Mouse (Mus musculus) monocyte, adult 2 months (primary cell): ENCODE data around the gene Tmem39a.

Experiments
- DNase-seq, 2 experiments: peaks; one replicate each; pipeline ENCODE4 v3.0.0; 2022; ENCODE audit warnings: low spot score in 2 of 2, low read depth in 1 of 2

Gene Tmem39a

GRCm38 (mm10) chr16:38587572-38587971 lies 29.1 kb downstream of the Tmem39a start:
- no peak for DNase-seq

GRCm38 (mm10) chr16:38591506-38591905 lies 33.0 kb downstream of the Tmem39a start:
- DNase-seq: no peak

GRCm38 (mm10) chr16:38592026-38592678 lies 33.7 kb downstream of the Tmem39a start:
- no peak for DNase-seq

- DNase-seq: no peak
Observed at GRCm38 (mm10) chr16:38592946-38593345, 34.4 kb downstream of the Tmem39a start.

- no peak for DNase-seq
Observed at GRCm38 (mm10) chr16:38594435-38594834, 35.9 kb downstream of the Tmem39a start.

- DNase-seq: no peak
Observed at GRCm38 (mm10) chr16:38596099-38596498, 37.6 kb downstream of the Tmem39a start.

GRCm38 (mm10) chr16:38596651-38597050 lies 38.2 kb downstream of the Tmem39a start:
- no peak for DNase-seq

- no peak for DNase-seq
Observed at GRCm38 (mm10) chr16:38598986-38599680, 40.6 kb downstream of the Tmem39a start.

GRCm38 (mm10) chr16:38602989-38603804 lies 44.7 kb downstream of the Tmem39a start:
- no peak for DNase-seq

GRCm38 (mm10) chr16:38606509-38606908 lies 48.0 kb downstream of the Tmem39a start:
- no peak for DNase-seq

GRCm38 (mm10) chr16:38608687-38609086 lies 50.2 kb downstream of the Tmem39a start:
- no peak for DNase-seq

GRCm38 (mm10) chr16:38609092-38609491 lies 50.6 kb downstream of the Tmem39a start:
- no peak for DNase-seq

GRCm38 (mm10) chr16:38612646-38613045 lies 54.1 kb downstream of the Tmem39a start:
- no peak for DNase-seq

- DNase-seq: no peak
Observed at GRCm38 (mm10) chr16:38613646-38614045, 55.1 kb downstream of the Tmem39a start.

GRCm38 (mm10) chr16:38617977-38618376 lies 59.5 kb downstream of the Tmem39a start:
- no peak for DNase-seq

GRCm38 (mm10) chr16:38619054-38619453 lies 60.6 kb downstream of the Tmem39a start:
- DNase-seq: peak; percentile 20 to 30

GRCm38 (mm10) chr16:38620696-38621450 lies 62.4 kb downstream of the Tmem39a start:
- no peak for DNase-seq

GRCm38 (mm10) chr16:38622283-38622682 lies 63.8 kb downstream of the Tmem39a start:
- DNase-seq: no peak

GRCm38 (mm10) chr16:38624303-38624702 lies 65.8 kb downstream of the Tmem39a start:
- DNase-seq: no peak

- DNase-seq: no peak
Observed at GRCm38 (mm10) chr16:38625411-38625810, 66.9 kb downstream of the Tmem39a start.

- DNase-seq: no peak
Observed at GRCm38 (mm10) chr16:38625811-38626369, 67.4 kb downstream of the Tmem39a start.
